Mouse (Mus musculus): Measurements from ENCODE around the gene Krt39. TPM values are rescaled to one million over a fixed set of nuclear protein-coding genes. Genes with fewer than 3 reads are reported as not detected.
A peak's percentile ranks its signal among the peaks of the same experiment; 100 is the strongest.

Gene Krt39
- polyA plus RNA-seq, 1 experiment from 2014 or later = not detected

DNA sequence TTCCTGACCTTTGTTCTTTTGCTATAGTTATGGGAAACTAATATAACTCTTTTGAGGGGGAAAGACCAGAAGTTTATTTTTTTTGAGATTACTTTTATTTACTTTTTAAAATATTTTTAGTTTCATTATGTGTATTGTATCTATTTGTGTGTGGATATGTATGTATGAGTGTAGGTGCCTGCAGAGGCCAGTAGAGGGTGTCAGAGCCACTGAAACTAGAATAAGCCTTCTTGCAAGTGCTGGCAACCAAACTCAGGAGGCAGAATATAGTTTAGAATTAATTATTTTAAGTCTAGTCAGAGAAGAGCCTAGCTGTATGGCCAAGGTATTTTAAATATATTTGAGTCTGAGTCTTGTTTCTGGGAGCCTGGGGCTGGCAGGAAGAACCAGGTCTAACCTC is 26.8 kb upstream of the Krt39 start:
- no peak overlapping the region for H3K4me3 ChIP-seq (ENCODE audit: low read depth, low read length)
- no peak for ATAC-seq (replicated peaks; ENCODE audit: low FRiP score, low TSS enrichment, low read depth)

GRCm38 (mm10) chr11:99539721-99540120 is 18.6 kb upstream of the Krt39 start:
- ATAC-seq (replicated peaks; ENCODE audit: low FRiP score, low TSS enrichment, low read depth) (no peak), DNase-seq (ENCODE audit: low spot score) (peak; percentile 57)
- no peaks in the 10 kb centered on the region for H3K9me3 ChIP-seq (ENCODE audit: control insufficient read depth, low read length)
- WGBS = 67% methylated on average over 9 of the region's 9 CpGs
- no peaks in the 10 kb centered on the region for H3K36me3 ChIP-seq (ENCODE audit: control insufficient read depth, insufficient read depth, low read length)
- no peak overlapping the region for H3K9ac ChIP-seq (ENCODE audit: low read length)
- H3K4me2 ChIP-seq (ENCODE audit: low read length) = no peak overlapping the region
- H3K4me3 ChIP-seq (ENCODE audit: low read depth, low read length) = no peak overlapping the region
- no peak overlapping the region for H3K27ac ChIP-seq (ENCODE audit: low read depth)
- H3K27me3 ChIP-seq (replicated peaks; ENCODE audit: control insufficient read depth, insufficient read depth, low read length) = no peaks in the 10 kb centered on the region
- H3K4me1 ChIP-seq (replicated peaks; ENCODE audit: control insufficient read depth, insufficient read depth, low read length) = no peaks in the 10 kb centered on the region

More for the DNA sequence above, 26.8 kb upstream of the Krt39 start:
- Histone ChIP-seq H3K4me2 (ENCODE audit: low read length) (no peak overlapping the region), H3K36me3 (ENCODE audit: control insufficient read depth, insufficient read depth, low read length) (no peaks in the 10 kb centered on the region), H3K4me1 (replicated peaks; ENCODE audit: control insufficient read depth, insufficient read depth, low read length) (no peaks in the 10 kb centered on the region), H3K9ac (ENCODE audit: low read length) (no peak overlapping the region), H3K27me3 (replicated peaks; ENCODE audit: control insufficient read depth, insufficient read depth, low read length) (no peaks in the 10 kb centered on the region), H3K27ac (ENCODE audit: low read depth) (no peak overlapping the region), H3K9me3 (ENCODE audit: control insufficient read depth, low read length) (no peaks in the 10 kb centered on the region)
- no peak for DNase-seq (ENCODE audit: low spot score)

DNA sequence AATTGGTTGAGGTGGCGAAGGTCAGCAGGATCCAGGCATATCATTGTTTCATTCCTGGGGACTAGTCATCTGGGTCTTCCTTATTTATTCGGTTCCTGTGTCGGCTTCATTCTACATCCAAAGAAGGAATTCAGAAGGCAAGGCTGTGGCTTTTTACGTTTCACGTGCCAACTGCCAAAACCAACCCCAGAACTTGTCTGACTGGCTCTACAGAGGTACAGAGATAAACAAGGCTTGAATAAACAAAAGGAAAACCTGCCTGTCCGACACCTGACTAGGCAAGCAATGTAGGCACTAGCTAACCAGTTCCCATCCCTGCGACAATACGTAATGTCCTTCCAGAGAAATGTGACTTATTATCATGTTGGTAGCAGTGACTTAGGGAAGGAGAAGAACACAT is 7.0 kb downstream of the Krt39 start:
- Histone ChIP-seq H3K4me2 (ENCODE audit: low read length) (no peak overlapping the region), H3K4me3 (ENCODE audit: low read depth, low read length) (no peak overlapping the region), H3K27me3 (replicated peaks; ENCODE audit: control insufficient read depth, insufficient read depth, low read length) (no peaks in the 10 kb centered on the region), H3K9ac (ENCODE audit: low read length) (no peak overlapping the region), H3K9me3 (ENCODE audit: control insufficient read depth, low read length) (no peaks in the 10 kb centered on the region), H3K36me3 (ENCODE audit: control insufficient read depth, insufficient read depth, low read length) (no peaks in the 10 kb centered on the region), H3K27ac (ENCODE audit: low read depth) (no peak overlapping the region), H3K4me1 (replicated peaks; ENCODE audit: control insufficient read depth, insufficient read depth, low read length) (no peaks in the 10 kb centered on the region)
- WGBS = 70% methylated on average over 8 of the region's 8 CpGs
- ATAC-seq (replicated peaks; ENCODE audit: low FRiP score, low TSS enrichment, low read depth) (no peak), DNase-seq (ENCODE audit: low spot score) (no peak)

GRCm38 (mm10) chr11:99500095-99500805 is 20.9 kb downstream of the Krt39 start:
- H3K9me3 ChIP-seq (ENCODE audit: control insufficient read depth, low read length) = no peaks in the 10 kb centered on the region
- H3K4me1 ChIP-seq (replicated peaks; ENCODE audit: control insufficient read depth, insufficient read depth, low read length) = no peaks in the 10 kb centered on the region
- no peaks in the 10 kb centered on the region for H3K27me3 ChIP-seq (replicated peaks; ENCODE audit: control insufficient read depth, insufficient read depth, low read length)
- no peak for ATAC-seq (replicated peaks; ENCODE audit: low FRiP score, low TSS enrichment, low read depth)
- no peak overlapping the region for H3K27ac ChIP-seq (ENCODE audit: low read depth)
- no peak overlapping the region for H3K4me3 ChIP-seq (ENCODE audit: low read depth, low read length)
- no peak overlapping the region for H3K9ac ChIP-seq (ENCODE audit: low read length)
- WGBS = 88% methylated on average over 9 of the region's 9 CpGs
- DNase-seq (ENCODE audit: low spot score) = no peak
- no peak overlapping the region for H3K4me2 ChIP-seq (ENCODE audit: low read length)
- no peaks in the 10 kb centered on the region for H3K36me3 ChIP-seq (ENCODE audit: control insufficient read depth, insufficient read depth, low read length)

DNA sequence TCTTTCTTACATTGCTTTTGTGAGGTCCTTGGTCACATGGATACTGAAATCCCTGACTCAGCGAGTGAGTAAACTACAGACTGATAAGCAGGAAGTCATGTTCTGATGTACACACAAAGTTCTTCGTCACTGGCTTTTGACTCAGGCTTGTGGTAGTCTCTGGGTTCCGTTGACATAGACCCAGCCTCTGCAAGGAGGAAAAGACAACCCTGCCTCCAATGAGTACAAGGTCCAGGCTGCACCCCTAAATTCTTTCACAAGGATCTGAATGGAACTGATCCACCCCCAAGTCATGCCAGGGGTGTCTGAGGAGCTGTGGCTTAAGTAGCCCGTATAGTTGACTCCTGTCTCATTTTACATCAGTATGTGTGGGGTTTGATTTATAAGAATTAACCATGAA is 24.7 kb downstream of the Krt39 start:
- 63% methylated on average over 4 of the region's 4 CpGs for WGBS
- H3K9me3 ChIP-seq (ENCODE audit: control insufficient read depth, low read length) = no peaks in the 10 kb centered on the region
- no peak overlapping the region for H3K27ac ChIP-seq (ENCODE audit: low read depth)
- no peaks in the 10 kb centered on the region for H3K27me3 ChIP-seq (replicated peaks; ENCODE audit: control insufficient read depth, insufficient read depth, low read length)
- H3K4me1 ChIP-seq (replicated peaks; ENCODE audit: control insufficient read depth, insufficient read depth, low read length) = no peaks in the 10 kb centered on the region
- DNase-seq (ENCODE audit: low spot score) (no peak), ATAC-seq (replicated peaks; ENCODE audit: low FRiP score, low TSS enrichment, low read depth) (no peak)
- no peak overlapping the region for H3K9ac ChIP-seq (ENCODE audit: low read length)
- no peaks in the 10 kb centered on the region for H3K36me3 ChIP-seq (ENCODE audit: control insufficient read depth, insufficient read depth, low read length)
- H3K4me2 ChIP-seq (ENCODE audit: low read length) = no peak overlapping the region
- no peak overlapping the region for H3K4me3 ChIP-seq (ENCODE audit: low read depth, low read length)

GRCm38 (mm10) chr11:99494741-99495140 is 26.4 kb downstream of the Krt39 start:
- no peak for DNase-seq (ENCODE audit: low spot score)
- no peaks in the 10 kb centered on the region for H3K4me1 ChIP-seq (replicated peaks; ENCODE audit: control insufficient read depth, insufficient read depth, low read length)
- WGBS = 91% methylated on average over 4 of the region's 4 CpGs
- H3K27me3 ChIP-seq (replicated peaks; ENCODE audit: control insufficient read depth, insufficient read depth, low read length) = no peaks in the 10 kb centered on the region
- no peak overlapping the region for H3K27ac ChIP-seq (ENCODE audit: low read depth)
- H3K9ac ChIP-seq (ENCODE audit: low read length) = no peak overlapping the region
- no peak overlapping the region for H3K4me3 ChIP-seq (ENCODE audit: low read depth, low read length)
- no peak for ATAC-seq (replicated peaks; ENCODE audit: low FRiP score, low TSS enrichment, low read depth)
- H3K36me3 ChIP-seq (ENCODE audit: control insufficient read depth, insufficient read depth, low read length) = no peaks in the 10 kb centered on the region
- H3K9me3 ChIP-seq (ENCODE audit: control insufficient read depth, low read length) = no peaks in the 10 kb centered on the region
- no peak overlapping the region for H3K4me2 ChIP-seq (ENCODE audit: low read length)

GRCm38 (mm10) chr11:99493574-99493850 is 27.6 kb downstream of the Krt39 start:
- Histone ChIP-seq H3K27me3 (replicated peaks; ENCODE audit: control insufficient read depth, insufficient read depth, low read length) (no peaks in the 10 kb centered on the region), H3K4me2 (ENCODE audit: low read length) (no peak overlapping the region), H3K27ac (ENCODE audit: low read depth) (no peak overlapping the region), H3K4me3 (ENCODE audit: low read depth, low read length) (no peak overlapping the region), H3K36me3 (ENCODE audit: control insufficient read depth, insufficient read depth, low read length) (no peaks in the 10 kb centered on the region), H3K9me3 (ENCODE audit: control insufficient read depth, low read length) (no peaks in the 10 kb centered on the region), H3K4me1 (replicated peaks; ENCODE audit: control insufficient read depth, insufficient read depth, low read length) (no peaks in the 10 kb centered on the region), H3K9ac (ENCODE audit: low read length) (no peak overlapping the region)
- no peak for ATAC-seq (replicated peaks; ENCODE audit: low FRiP score, low TSS enrichment, low read depth)
- DNase-seq (ENCODE audit: low spot score) = no peak
- 45% methylated on average over 5 of the region's 5 CpGs for WGBS

GRCm38 (mm10) chr11:99492733-99493573 is 28.2 kb downstream of the Krt39 start, which contains the start of gene Krt23:
Gene Krt23, minus strand, starts transcription at chr11:99493137.
- DNase-seq (ENCODE audit: low spot score) = no peak

DNA sequence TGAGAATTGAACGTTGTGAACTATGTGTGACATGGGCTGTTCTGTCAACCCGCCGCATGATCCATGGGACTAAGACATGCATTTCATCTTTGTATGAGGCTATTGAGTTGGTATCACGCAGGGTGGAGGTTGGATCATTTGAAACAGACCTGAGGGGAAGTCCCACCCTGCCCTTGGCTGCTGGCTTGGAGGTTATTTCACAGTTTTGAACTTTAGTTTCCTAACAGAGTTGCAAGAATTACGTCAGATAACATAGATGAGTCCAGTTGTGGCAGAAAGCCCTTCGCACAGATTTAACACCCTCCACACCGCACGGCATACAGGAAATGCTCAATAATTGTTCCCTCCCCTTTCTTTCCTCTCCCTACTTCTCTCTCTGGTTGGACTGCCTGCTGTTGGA is 30.1 kb downstream of the Krt39 start:
- H3K4me2 ChIP-seq (ENCODE audit: low read length) = no peak overlapping the region
- no peaks in the 10 kb centered on the region for H3K27me3 ChIP-seq (replicated peaks; ENCODE audit: control insufficient read depth, insufficient read depth, low read length)
- H3K4me3 ChIP-seq (ENCODE audit: low read depth, low read length) = no peak overlapping the region
- no peaks in the 10 kb centered on the region for H3K9me3 ChIP-seq (ENCODE audit: control insufficient read depth, low read length)
- WGBS = 75% methylated on average over 8 of the region's 8 CpGs
- no peak for ATAC-seq (replicated peaks; ENCODE audit: low FRiP score, low TSS enrichment, low read depth)
- H3K27ac ChIP-seq (ENCODE audit: low read depth) = no peak overlapping the region
- H3K9ac ChIP-seq (ENCODE audit: low read length) = no peak overlapping the region
- no peak for DNase-seq (ENCODE audit: low spot score)
- H3K36me3 ChIP-seq (ENCODE audit: control insufficient read depth, insufficient read depth, low read length) = no peaks in the 10 kb centered on the region
- no peaks in the 10 kb centered on the region for H3K4me1 ChIP-seq (replicated peaks; ENCODE audit: control insufficient read depth, insufficient read depth, low read length)

More at GRCm38 (mm10) chr11:99492733-99493573, 28.2 kb downstream of the Krt39 start, which contains the start of gene Krt23:
- H3K4me3 ChIP-seq (ENCODE audit: low read depth, low read length) = no peak within 1 kb of the TSS
- H3K9ac ChIP-seq (ENCODE audit: low read length) = no peak within 1 kb of the TSS
- no peak within 1 kb of the TSS for H3K4me2 ChIP-seq (ENCODE audit: low read length)
- no peaks in the 10 kb centered on the region for H3K27me3 ChIP-seq (replicated peaks; ENCODE audit: control insufficient read depth, insufficient read depth, low read length)
- H3K4me1 ChIP-seq (replicated peaks; ENCODE audit: control insufficient read depth, insufficient read depth, low read length) = no peaks in the 10 kb centered on the region
- 79% methylated on average over 22 of the region's 22 CpGs for WGBS
- no peaks in the 10 kb centered on the region for H3K9me3 ChIP-seq (ENCODE audit: control insufficient read depth, low read length)
- peak within 1 kb of the TSS; percentile 54 for H3K27ac ChIP-seq (ENCODE audit: low read depth)
- ATAC-seq (replicated peaks; ENCODE audit: low FRiP score, low TSS enrichment, low read depth) = no peak; the same call in 1 of the 2 replicates
- H3K36me3 ChIP-seq (ENCODE audit: control insufficient read depth, insufficient read depth, low read length) = no peaks in the 10 kb centered on the region
